8 mouse cellular contexts compared by ENCODE assay signal in the genomic region with DNA sequence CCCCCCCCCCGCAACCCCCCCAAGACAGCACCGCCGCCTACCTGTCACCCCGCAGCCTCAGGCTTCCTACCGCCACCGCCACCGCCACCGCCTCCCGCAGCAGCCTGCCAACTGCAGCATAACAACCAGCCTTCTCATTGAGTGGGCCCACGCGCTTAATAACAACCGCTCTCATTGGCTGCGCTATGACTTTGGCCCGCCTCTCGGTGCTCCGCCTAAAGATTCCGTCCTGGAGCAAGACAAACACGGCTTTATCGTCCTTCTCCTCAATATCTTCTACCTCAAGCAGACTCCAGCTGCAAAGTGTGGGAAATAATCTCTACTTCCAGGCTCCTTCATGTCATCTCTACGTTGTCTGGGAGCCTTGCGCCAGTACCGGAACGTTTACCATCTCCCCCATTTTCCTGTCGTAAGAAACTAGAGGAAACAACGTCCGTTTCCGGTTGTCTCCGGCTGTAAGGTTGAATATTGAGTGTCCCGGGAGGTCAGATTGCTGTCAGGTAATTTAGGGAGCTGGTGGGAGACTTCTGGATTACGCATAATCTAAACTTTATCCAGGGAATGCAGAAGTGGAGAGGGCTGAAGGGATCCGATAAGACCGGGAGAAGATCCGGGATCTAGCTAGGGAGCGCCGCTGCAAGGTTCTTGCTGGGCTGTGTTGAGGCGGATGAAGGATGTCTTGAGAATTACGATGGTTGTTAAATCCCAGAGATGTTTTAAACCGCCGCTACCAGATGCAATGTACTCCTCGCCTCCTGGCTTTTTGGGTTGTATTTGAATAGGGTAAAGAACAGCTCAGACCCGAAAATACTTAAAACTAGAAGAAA. TPM values are rescaled to one million over a fixed set of nuclear protein-coding genes. Genes with fewer than 3 reads are reported as not detected.
DNase-seq lines count a peak whose midpoint lies in the region; ATAC-seq and TF ChIP-seq lines count a peak whose summit lies in the region.

Fam126b (minus strand) TSS at position 153 of the 827 bp plus-strand sequence.
Ndufb3 (plus strand) TSS at position 214 of the 827 bp plus-strand sequence.

- no peaks in the 10 kb centered on the region for H3K4me1 ChIP-seq in ES-Bruce4 (ENCODE audit: control insufficient read depth, insufficient read depth, low read length)
- H3K4me1 ChIP-seq in forebrain, embryonic 14.5 days (ENCODE audit: control insufficient read depth, insufficient read depth, low read length) = peaks cover 10% of the 10 kb centered on the region
- peaks cover 3% of the 10 kb centered on the region for H3K4me1 ChIP-seq in lung, adult 2 months (ENCODE audit: control insufficient read depth, insufficient read depth, low read length)

- H3K4me2 ChIP-seq in forebrain, embryonic 14.5 days (ENCODE audit: low read length) = peak within 1 kb of the TSS; percentile 70

- H3K4me3 ChIP-seq in ES-Bruce4 (ENCODE audit: low read depth, low read length) = peak within 1 kb of the TSS; percentile 80
- peak within 1 kb of the TSS; percentile 51 for H3K4me3 ChIP-seq in forebrain, embryonic 14.5 days (ENCODE audit: low read depth, low read length)
- H3K4me3 ChIP-seq in lung, adult 2 months (replicated peaks; ENCODE audit: extremely low read depth, low read depth, low read length) = peak within 1 kb of the TSS; percentile 79

- intact Hi-C loops in heart, postnatal 25 days (cut with DNase I) = loop anchor here (10.0 kb wide), 1 partner anchor 388 kb away; the partner anchor contains the start of genes Stradb and Trak2

- no peaks in the 10 kb centered on the region for H3K27me3 ChIP-seq in ES-Bruce4 (ENCODE audit: control insufficient read depth, insufficient read depth, low read length, poor library complexity, severe bottlenecking)
- no peaks in the 10 kb centered on the region for H3K27me3 ChIP-seq in forebrain, embryonic 14.5 days (replicated peaks; ENCODE audit: control insufficient read depth, insufficient read depth, low read length)

- WGBS in forebrain, embryonic 14.5 days = under 1% methylated on average over 39 of the region's 41 CpGs
- under 1% methylated on average over 41 of the region's 41 CpGs for WGBS in lung, adult 2 months

- peak within 1 kb of the TSS; percentile 47 for H3K9ac ChIP-seq in ES-Bruce4 (ENCODE audit: low read depth, poor library complexity, severe bottlenecking)
- peak within 1 kb of the TSS; percentile 80 for H3K9ac ChIP-seq in forebrain, embryonic 14.5 days (ENCODE audit: low read length)

- no peaks in the 10 kb centered on the region for H3K9me3 ChIP-seq in ES-Bruce4 (replicated peaks; ENCODE audit: control insufficient read depth, insufficient read depth, low read length, poor library complexity, severe bottlenecking)
- H3K9me3 ChIP-seq in forebrain, embryonic 14.5 days (replicated peaks; ENCODE audit: control insufficient read depth, low read length) = no peaks in the 10 kb centered on the region

- TF ChIP-seq CTCF in ES-Bruce4 (IDR thresholded peaks at IDR 0.05; ENCODE audit: low read depth, low read length) = no peak
- no peak for TF ChIP-seq CTCF in lung, adult 2 months (IDR thresholded peaks at IDR 0.05; ENCODE audit: insufficient read depth, low read length)

- no peaks in the 10 kb centered on the region for H3K36me3 ChIP-seq in ES-Bruce4 (ENCODE audit: control insufficient read depth, insufficient read depth, low read length, poor library complexity, severe bottlenecking)
- H3K36me3 ChIP-seq in forebrain, embryonic 14.5 days (ENCODE audit: control insufficient read depth, insufficient read depth, low read length) = no peaks in the 10 kb centered on the region

- ATAC-seq in cerebellum, adult (ENCODE audit: insufficient number of reproducible peaks, low FRiP score, low TSS enrichment) = peak; percentile 98
- ATAC-seq in forebrain, embryonic 14.5 days = peak; percentile 100
- peak; percentile 99 for ATAC-seq in neutrophil, adult 5-6 weeks (ENCODE audit: extremely low read depth, insufficient number of reproducible peaks, low FRiP score, poor library complexity, severe bottlenecking)

- no peak within 1 kb of the TSS for H3K27ac ChIP-seq in ES-Bruce4 (ENCODE audit: insufficient read depth, low read length)
- peak within 1 kb of the TSS; percentile 62 for H3K27ac ChIP-seq in forebrain, embryonic 14.5 days (ENCODE audit: low read depth, low read length)

- TF ChIP-seq POLR2A in ES-Bruce4 (IDR thresholded peaks at IDR 0.05; ENCODE audit: insufficient read depth, low read length) = peak; percentile 43
- TF ChIP-seq POLR2A in lung, adult 2 months (IDR thresholded peaks at IDR 0.05; ENCODE audit: borderline replicate concordance, extremely low read depth, low read depth, low read length) = peak; percentile 83; the same call in 1 of the 2 replicates

- no peak for TF ChIP-seq EP300 in ES-Bruce4 (IDR thresholded peaks at IDR 0.05; ENCODE audit: insufficient read depth, low read depth, low read length)

- DNase-seq in forebrain, embryonic 14.5 days (ENCODE audit: low spot score) = peak; percentile 95
- DNase-seq in heart, postnatal 25 days (ENCODE audit: low spot score) = peak; percentile 83
- peak; percentile 85 to 96 for DNase-seq in layer of hippocampus, adult 18-20 months (ENCODE audit: low spot score in 2 of 2)
- DNase-seq in lung, adult 2 months = peak; percentile 91
- peak; percentile 74 to 83 for DNase-seq in thymus, adult 18-20 months

RNA-seq across cellular contexts. Expression of gene Fam126b, which starts in this region (rescaled TPM):
- polyA plus RNA-seq in ES-Bruce4 (2011; ENCODE audit: insufficient read depth, insufficient read length, low read depth, missing spikeins) = 12.4 and 16.6 TPM in 2 replicates
- polyA plus RNA-seq in forebrain, embryonic 14.5 days (2014; fragmentation: Nextera tagmentation; extraction: Ambion mirVana) = 10.5 and 14.4 TPM in 2 replicates
- total RNA-seq in heart, postnatal 25 days (2021) = 10 to 100 TPM; 12.5 to 18.1 TPM
- total RNA-seq in layer of hippocampus, adult 18-20 months (2021) = 100 to 1,000 TPM; 132 to 154 TPM
- 1.7 and 2.8 TPM in 2 replicates for polyA plus RNA-seq in lung, adult 2 months (2012; rRNA removed)
- total RNA-seq in neutrophil, adult 5-6 weeks (2017) = 12.9 and 22.0 TPM in 2 replicates

RNA-seq across cellular contexts. Expression of gene Ndufb3, which starts in this region (rescaled TPM):
- polyA plus RNA-seq in ES-Bruce4 (2011; ENCODE audit: insufficient read depth, insufficient read length, low read depth, missing spikeins) = 87.0 and 97.9 TPM in 2 replicates
- polyA plus RNA-seq in forebrain, embryonic 14.5 days (2014; fragmentation: Nextera tagmentation; extraction: Ambion mirVana) = 175 and 197 TPM in 2 replicates
- 100 to 1,000 TPM; 283 to 313 TPM for total RNA-seq in heart, postnatal 25 days (2021)
- 100 to 1,000 TPM; 117 to 121 TPM for total RNA-seq in layer of hippocampus, adult 18-20 months (2021)
- 23.1 and 53.7 TPM in 2 replicates for polyA plus RNA-seq in lung, adult 2 months (2012; rRNA removed)
- total RNA-seq in neutrophil, adult 5-6 weeks (2017) = 15.7 and 16.8 TPM in 2 replicates
